Mouse (Mus musculus) R1 (cell line): ENCODE measurements around the gene Nrcam.
"Not testable (repeated sequence)": the region's sequence is repeated elsewhere in the genome, so short reads cannot be mapped to it uniquely, and the experiment has no call there.

ENCODE experiments used
- DNase-seq: peaks from one replicate; pipeline ENCODE4 v3.0.0-alpha.2; 2018; ENCODE audit warnings: low read depth, low spot score

Nrcam gene

GRCm38 (mm10) chr12:44328381-44329315 is at the start of gene Nrcam:
Nrcam (plus strand) TSS chr12:44328885.
- DNase-seq = peak; percentile 71

GRCm38 (mm10) chr12:44280147-44280546 is 48.5 kb upstream of the Nrcam start:
- not testable (repeated sequence) for DNase-seq

- DNase-seq = peak; percentile 14
Observed at GRCm38 (mm10) chr12:44281534-44281933, 47.2 kb upstream of the Nrcam start.

GRCm38 (mm10) chr12:44283378-44283777 is 45.3 kb upstream of the Nrcam start:
- DNase-seq = no peak

GRCm38 (mm10) chr12:44286992-44287391 is 41.7 kb upstream of the Nrcam start:
- peak; percentile 20 for DNase-seq

- DNase-seq = peak; percentile 71
Observed at GRCm38 (mm10) chr12:44292281-44292680, 36.4 kb upstream of the Nrcam start.

- no peak for DNase-seq
Observed at GRCm38 (mm10) chr12:44300793-44301192, 27.9 kb upstream of the Nrcam start.

GRCm38 (mm10) chr12:44304012-44304411 is 24.7 kb upstream of the Nrcam start:
- no peak for DNase-seq

- no peak for DNase-seq
Observed at GRCm38 (mm10) chr12:44304869-44305268, 23.8 kb upstream of the Nrcam start.

- no peak for DNase-seq
Observed at GRCm38 (mm10) chr12:44308221-44308620, 20.5 kb upstream of the Nrcam start.

- DNase-seq = no peak
Observed at GRCm38 (mm10) chr12:44315212-44315611, 13.5 kb upstream of the Nrcam start.

GRCm38 (mm10) chr12:44325091-44325490 is 3.6 kb upstream of the Nrcam start:
- DNase-seq = no peak

- peak; percentile 45 for DNase-seq
Observed at GRCm38 (mm10) chr12:44327452-44327851, 1.2 kb upstream of the Nrcam start.

GRCm38 (mm10) chr12:44329316-44330215 is 881 bp downstream of the Nrcam start:
- DNase-seq = peak; percentile 36

GRCm38 (mm10) chr12:44330216-44330719 is 1.6 kb downstream of the Nrcam start:
- DNase-seq = peak; percentile 22

- no peak for DNase-seq
Observed at GRCm38 (mm10) chr12:44337136-44337640, 8.5 kb downstream of the Nrcam start.

GRCm38 (mm10) chr12:44338195-44338622 is 9.5 kb downstream of the Nrcam start:
- DNase-seq = no peak

- no peak for DNase-seq
Observed at GRCm38 (mm10) chr12:44344075-44344474, 15.4 kb downstream of the Nrcam start.

GRCm38 (mm10) chr12:44345251-44345650 is 16.6 kb downstream of the Nrcam start:
- no peak for DNase-seq

GRCm38 (mm10) chr12:44346143-44346542 is 17.5 kb downstream of the Nrcam start:
- no peak for DNase-seq

GRCm38 (mm10) chr12:44355116-44355515 is 26.4 kb downstream of the Nrcam start:
- DNase-seq = no peak

- no peak for DNase-seq
Observed at GRCm38 (mm10) chr12:44357460-44357859, 28.8 kb downstream of the Nrcam start.
